Mouse (Mus musculus): ENCODE results near the gene Sema4g. TPM values are rescaled to one million over a fixed set of nuclear protein-coding genes. Genes with fewer than 3 reads are reported as not detected.

Gene Sema4g
- polyA plus RNA-seq, 1 experiment from 2014 or later = 11.0 TPM

GRCm38 (mm10) chr19:44992712-44993111 lies 3.8 kb downstream of the Sema4g start:
- Histone ChIP-seq H3K27ac (ENCODE audit: low read depth, low read length) (no peak overlapping the region), H3K9me3 (replicated peaks; ENCODE audit: control insufficient read depth, low read length) (no peaks in the 10 kb centered on the region), H3K9ac (ENCODE audit: low read length) (no peak overlapping the region), H3K4me1 (ENCODE audit: control insufficient read depth, insufficient read depth, low read length) (peaks cover 7% of the 10 kb centered on the region), H3K27me3 (replicated peaks; ENCODE audit: control insufficient read depth, insufficient read depth, low read length) (no peaks in the 10 kb centered on the region), H3K36me3 (ENCODE audit: control insufficient read depth, insufficient read depth, low read length) (peaks cover 32% of the 10 kb centered on the region), H3K4me2 (ENCODE audit: low read length) (no peak overlapping the region), H3K4me3 (ENCODE audit: low read depth, low read length) (no peak overlapping the region)
- DNase-seq (ENCODE audit: low spot score) (no peak), ATAC-seq (no peak)
- 72% methylated on average over 7 of the region's 7 CpGs for WGBS

GRCm38 (mm10) chr19:44997786-44998185 lies 8.9 kb downstream of the Sema4g start:
- H3K9ac ChIP-seq (ENCODE audit: low read length) = no peak overlapping the region
- 91% methylated on average over 11 of the region's 11 CpGs for WGBS
- H3K9me3 ChIP-seq (replicated peaks; ENCODE audit: control insufficient read depth, low read length) = no peaks in the 10 kb centered on the region
- no peak overlapping the region for H3K4me2 ChIP-seq (ENCODE audit: low read length)
- H3K4me1 ChIP-seq (ENCODE audit: control insufficient read depth, insufficient read depth, low read length) = no peaks in the 10 kb centered on the region
- ATAC-seq (no peak), DNase-seq (ENCODE audit: low spot score) (no peak)
- H3K36me3 ChIP-seq (ENCODE audit: control insufficient read depth, insufficient read depth, low read length) = peaks cover 76% of the 10 kb centered on the region
- no peaks in the 10 kb centered on the region for H3K27me3 ChIP-seq (replicated peaks; ENCODE audit: control insufficient read depth, insufficient read depth, low read length)
- H3K27ac ChIP-seq (ENCODE audit: low read depth, low read length) = no peak overlapping the region
- H3K4me3 ChIP-seq (ENCODE audit: low read depth, low read length) = no peak overlapping the region

GRCm38 (mm10) chr19:44999647-45000046 lies 10.7 kb downstream of the Sema4g start:
- WGBS = 90% methylated on average over 8 of the region's 8 CpGs
- no peaks in the 10 kb centered on the region for H3K27me3 ChIP-seq (replicated peaks; ENCODE audit: control insufficient read depth, insufficient read depth, low read length)
- no peak for ATAC-seq
- no peaks in the 10 kb centered on the region for H3K4me1 ChIP-seq (ENCODE audit: control insufficient read depth, insufficient read depth, low read length)
- H3K4me3 ChIP-seq (ENCODE audit: low read depth, low read length) = no peak overlapping the region
- H3K4me2 ChIP-seq (ENCODE audit: low read length) = no peak overlapping the region
- H3K27ac ChIP-seq (ENCODE audit: low read depth, low read length) = no peak overlapping the region
- H3K36me3 ChIP-seq (ENCODE audit: control insufficient read depth, insufficient read depth, low read length) = peaks cover 81% of the 10 kb centered on the region
- H3K9me3 ChIP-seq (replicated peaks; ENCODE audit: control insufficient read depth, low read length) = no peaks in the 10 kb centered on the region
- no peak overlapping the region for H3K9ac ChIP-seq (ENCODE audit: low read length)
- DNase-seq (ENCODE audit: low spot score) = no peak

GRCm38 (mm10) chr19:45002301-45002700 lies 13.4 kb downstream of the Sema4g start:
- ATAC-seq (no peak), DNase-seq (ENCODE audit: low spot score) (no peak)
- Histone ChIP-seq H3K27me3 (replicated peaks; ENCODE audit: control insufficient read depth, insufficient read depth, low read length) (no peaks in the 10 kb centered on the region), H3K27ac (ENCODE audit: low read depth, low read length) (no peak overlapping the region), H3K36me3 (ENCODE audit: control insufficient read depth, insufficient read depth, low read length) (peaks cover 71% of the 10 kb centered on the region), H3K9me3 (replicated peaks; ENCODE audit: control insufficient read depth, low read length) (no peaks in the 10 kb centered on the region), H3K4me1 (ENCODE audit: control insufficient read depth, insufficient read depth, low read length) (peaks cover 13% of the 10 kb centered on the region), H3K4me2 (ENCODE audit: low read length) (no peak overlapping the region), H3K4me3 (ENCODE audit: low read depth, low read length) (no peak overlapping the region), H3K9ac (ENCODE audit: low read length) (no peak overlapping the region)
- 66% methylated on average over 3 of the region's 3 CpGs for WGBS

GRCm38 (mm10) chr19:45003740-45004516 lies 15.0 kb downstream of the Sema4g start:
- H3K4me1 ChIP-seq (ENCODE audit: control insufficient read depth, insufficient read depth, low read length) = peaks cover 18% of the 10 kb centered on the region
- H3K9me3 ChIP-seq (replicated peaks; ENCODE audit: control insufficient read depth, low read length) = no peaks in the 10 kb centered on the region
- DNase-seq (ENCODE audit: low spot score) (no peak), ATAC-seq (no peak)
- H3K36me3 ChIP-seq (ENCODE audit: control insufficient read depth, insufficient read depth, low read length) = peaks cover 58% of the 10 kb centered on the region
- no peak overlapping the region for H3K27ac ChIP-seq (ENCODE audit: low read depth, low read length)
- 86% methylated on average over 7 of the region's 7 CpGs for WGBS
- H3K4me3 ChIP-seq (ENCODE audit: low read depth, low read length) = no peak overlapping the region
- no peak overlapping the region for H3K4me2 ChIP-seq (ENCODE audit: low read length)
- no peak overlapping the region for H3K9ac ChIP-seq (ENCODE audit: low read length)
- no peaks in the 10 kb centered on the region for H3K27me3 ChIP-seq (replicated peaks; ENCODE audit: control insufficient read depth, insufficient read depth, low read length)

- Histone ChIP-seq H3K4me1 (ENCODE audit: control insufficient read depth, insufficient read depth, low read length) (peaks cover 18% of the 10 kb centered on the region), H3K9me3 (replicated peaks; ENCODE audit: control insufficient read depth, low read length) (no peaks in the 10 kb centered on the region), H3K9ac (ENCODE audit: low read length) (peak within 1 kb of the TSS; percentile 78), H3K4me2 (ENCODE audit: low read length) (peak within 1 kb of the TSS; percentile 69), H3K27ac (ENCODE audit: low read depth, low read length) (peak within 1 kb of the TSS; percentile 67), H3K36me3 (ENCODE audit: control insufficient read depth, insufficient read depth, low read length) (peaks cover 50% of the 10 kb centered on the region), H3K4me3 (ENCODE audit: low read depth, low read length) (peak within 1 kb of the TSS; percentile 63), H3K27me3 (replicated peaks; ENCODE audit: control insufficient read depth, insufficient read depth, low read length) (no peaks in the 10 kb centered on the region)
- DNase-seq (ENCODE audit: low spot score) (no peak), ATAC-seq (0 out of 2 replicates have a peak, but pooled peaks have one; percentile 1)
- WGBS = 10% methylated on average over 16 of the region's 16 CpGs
Observed at GRCm38 (mm10) chr19:45005444-45005843, 16.5 kb downstream of the Sema4g start, which contains the start of gene Twnk. TSS of gene Twnk (plus strand) at chr19:45005663.

- Histone ChIP-seq H3K36me3 (ENCODE audit: control insufficient read depth, insufficient read depth, low read length) (peaks cover 50% of the 10 kb centered on the region), H3K27me3 (replicated peaks; ENCODE audit: control insufficient read depth, insufficient read depth, low read length) (no peaks in the 10 kb centered on the region), H3K27ac (ENCODE audit: low read depth, low read length) (peak within 1 kb of the TSS; percentile 67), H3K4me3 (ENCODE audit: low read depth, low read length) (peak within 1 kb of the TSS; percentile 63), H3K4me1 (ENCODE audit: control insufficient read depth, insufficient read depth, low read length) (peaks cover 18% of the 10 kb centered on the region), H3K9ac (ENCODE audit: low read length) (peak within 1 kb of the TSS; percentile 78), H3K4me2 (ENCODE audit: low read length) (peak within 1 kb of the TSS; percentile 69), H3K9me3 (replicated peaks; ENCODE audit: control insufficient read depth, low read length) (no peaks in the 10 kb centered on the region)
- 1% methylated on average over 71 of the region's 82 CpGs for WGBS
- ATAC-seq = peak; percentile 95
- DNase-seq (ENCODE audit: low spot score) = peak; percentile 93
Observed at GRCm38 (mm10) chr19:45005957-45006712, 17.2 kb downstream of the Sema4g start, which contains the start of gene Mrpl43. TSS of gene Mrpl43 (minus strand) at chr19:45006442.

GRCm38 (mm10) chr19:45007021-45007420 lies 18.1 kb downstream of the Sema4g start:
- peak overlapping the region; percentile 67 for H3K27ac ChIP-seq (ENCODE audit: low read depth, low read length)
- WGBS = 43% methylated on average over 17 of the region's 17 CpGs
- H3K36me3 ChIP-seq (ENCODE audit: control insufficient read depth, insufficient read depth, low read length) = peaks cover 50% of the 10 kb centered on the region
- peak overlapping the region; percentile 69 for H3K4me2 ChIP-seq (ENCODE audit: low read length)
- peaks cover 18% of the 10 kb centered on the region for H3K4me1 ChIP-seq (ENCODE audit: control insufficient read depth, insufficient read depth, low read length)
- H3K27me3 ChIP-seq (replicated peaks; ENCODE audit: control insufficient read depth, insufficient read depth, low read length) = no peaks in the 10 kb centered on the region
- peak overlapping the region; percentile 78 for H3K9ac ChIP-seq (ENCODE audit: low read length)
- ATAC-seq (no peak), DNase-seq (ENCODE audit: low spot score) (no peak)
- no peaks in the 10 kb centered on the region for H3K9me3 ChIP-seq (replicated peaks; ENCODE audit: control insufficient read depth, low read length)
- H3K4me3 ChIP-seq (ENCODE audit: low read depth, low read length) = peak overlapping the region; percentile 63
